Mouse (Mus musculus) adrenal gland, postnatal 36 days (tissue): Measurements from ENCODE around the gene Sept11. TPM values are rescaled to one million over a fixed set of nuclear protein-coding genes. Genes with fewer than 3 reads are reported as not detected.

Source experiments
- total RNA-seq, 2 experiments: library from RNA; stranded (reverse); gene quantifications; 2 replicates each; pipeline ENCODE4 v1.2.3; 2021

The Sept11 gene
- total RNA-seq, 2 experiments from 2014 or later = 37.0 to 46.9 TPM

Other genes with a start within 250 kb of the Sept11 start
- not detected for gene Sowahb, start 48.4 kb upstream of the Sept11 start, total RNA-seq
- gene Ccni, start 113.1 kb downstream of the Sept11 start, total RNA-seq = 100 to 1,000 TPM; 213 to 239 TPM
- 1 to 10 TPM in 1 of 2 experiments, under 1 TPM in 1; 0.86 to 1.5 TPM for gene 2010109A12Rik, start 113.1 kb downstream of the Sept11 start, total RNA-seq
- gene Ccng2, start 173.8 kb downstream of the Sept11 start, total RNA-seq = 10 to 100 TPM; 23.4 to 32.6 TPM